Mouse (Mus musculus): ENCODE measurements around the gene Zc3h7b. TPM values are rescaled to one million over a fixed set of nuclear protein-coding genes. Genes with fewer than 3 reads are reported as not detected.

Zc3h7b gene
- polyA plus RNA-seq, 1 experiment from 2014 or later = 46.1 TPM

GRCm38 (mm10) chr15:81759542-81759941, 14.7 kb downstream of the Zc3h7b start:
- DNase-seq (no peak), ATAC-seq (ENCODE audit: insufficient read depth) (no peak)
- Histone ChIP-seq H3K4me1 (ENCODE audit: insufficient read depth) (no peaks in the 10 kb centered on the region), H3K4me3 (ENCODE audit: low read depth, low read length) (no peak overlapping the region), H3K27ac (ENCODE audit: low read depth) (no peak overlapping the region), H3K9me3 (ENCODE audit: low read depth, low read length) (no peaks in the 10 kb centered on the region), H3K27me3 (ENCODE audit: insufficient read depth, low read length) (no peaks in the 10 kb centered on the region), H3K4me2 (no peak overlapping the region), H3K36me3 (ENCODE audit: insufficient read depth) (peaks cover 11% of the 10 kb centered on the region; the same call in 1 of the 2 replicates), H3K9ac (no peak overlapping the region)
- 93% methylated on average over 3 of the region's 3 CpGs for WGBS
- TF ChIP-seq CTCF (IDR thresholded peaks at IDR 0.05; ENCODE audit: low read depth) = no peak

- DNase-seq (no peak), ATAC-seq (ENCODE audit: insufficient read depth) (no peak)
- Histone ChIP-seq H3K4me1 (ENCODE audit: insufficient read depth) (no peaks in the 10 kb centered on the region), H3K9me3 (ENCODE audit: low read depth, low read length) (no peaks in the 10 kb centered on the region), H3K36me3 (ENCODE audit: insufficient read depth) (peaks cover 8% of the 10 kb centered on the region; the same call in 1 of the 2 replicates), H3K4me2 (no peak overlapping the region), H3K27me3 (ENCODE audit: insufficient read depth, low read length) (no peaks in the 10 kb centered on the region), H3K4me3 (ENCODE audit: low read depth, low read length) (no peak overlapping the region), H3K9ac (no peak overlapping the region), H3K27ac (ENCODE audit: low read depth) (no peak overlapping the region)
- WGBS = 91% methylated on average over 5 of the region's 5 CpGs
- no peak for TF ChIP-seq CTCF (IDR thresholded peaks at IDR 0.05; ENCODE audit: low read depth)
Observed at GRCm38 (mm10) chr15:81760361-81761079, 15.7 kb downstream of the Zc3h7b start.

GRCm38 (mm10) chr15:81761381-81761780, 16.5 kb downstream of the Zc3h7b start:
- Histone ChIP-seq H3K4me1 (ENCODE audit: insufficient read depth) (no peaks in the 10 kb centered on the region), H3K9ac (no peak overlapping the region), H3K4me3 (ENCODE audit: low read depth, low read length) (no peak overlapping the region), H3K9me3 (ENCODE audit: low read depth, low read length) (no peaks in the 10 kb centered on the region), H3K27me3 (ENCODE audit: insufficient read depth, low read length) (no peaks in the 10 kb centered on the region), H3K4me2 (no peak overlapping the region), H3K36me3 (ENCODE audit: insufficient read depth) (peaks cover 8% of the 10 kb centered on the region; the same call in 1 of the 2 replicates), H3K27ac (ENCODE audit: low read depth) (no peak overlapping the region)
- 82% methylated on average over 7 of the region's 7 CpGs for WGBS
- ATAC-seq (ENCODE audit: insufficient read depth) = no peak
- no peak for TF ChIP-seq CTCF (IDR thresholded peaks at IDR 0.05; ENCODE audit: low read depth)
- DNase-seq = no peak

GRCm38 (mm10) chr15:81761959-81762358, 17.1 kb downstream of the Zc3h7b start:
- ATAC-seq (ENCODE audit: insufficient read depth) (no peak), DNase-seq (no peak)
- Histone ChIP-seq H3K36me3 (ENCODE audit: insufficient read depth) (peaks cover 8% of the 10 kb centered on the region; the same call in 1 of the 2 replicates), H3K4me2 (no peak overlapping the region), H3K27me3 (ENCODE audit: insufficient read depth, low read length) (no peaks in the 10 kb centered on the region), H3K9me3 (ENCODE audit: low read depth, low read length) (no peaks in the 10 kb centered on the region), H3K9ac (no peak overlapping the region), H3K4me3 (ENCODE audit: low read depth, low read length) (no peak overlapping the region), H3K27ac (ENCODE audit: low read depth) (no peak overlapping the region), H3K4me1 (ENCODE audit: insufficient read depth) (no peaks in the 10 kb centered on the region)
- peak; percentile 30 for TF ChIP-seq CTCF (IDR thresholded peaks at IDR 0.05; ENCODE audit: low read depth)
- WGBS = 85% methylated on average over 3 of the region's 3 CpGs

GRCm38 (mm10) chr15:81764573-81764972, 19.7 kb downstream of the Zc3h7b start:
- DNase-seq (no peak), ATAC-seq (ENCODE audit: insufficient read depth) (no peak)
- Histone ChIP-seq H3K36me3 (ENCODE audit: insufficient read depth) (peaks cover 25% of the 10 kb centered on the region), H3K4me1 (ENCODE audit: insufficient read depth) (no peaks in the 10 kb centered on the region), H3K9ac (no peak overlapping the region), H3K27ac (ENCODE audit: low read depth) (no peak overlapping the region), H3K27me3 (ENCODE audit: insufficient read depth, low read length) (no peaks in the 10 kb centered on the region), H3K9me3 (ENCODE audit: low read depth, low read length) (no peaks in the 10 kb centered on the region), H3K4me3 (ENCODE audit: low read depth, low read length) (no peak overlapping the region), H3K4me2 (no peak overlapping the region)
- 86% methylated on average over 6 of the region's 6 CpGs for WGBS
- no peak for TF ChIP-seq CTCF (IDR thresholded peaks at IDR 0.05; ENCODE audit: low read depth)

- Histone ChIP-seq H3K4me1 (ENCODE audit: insufficient read depth) (no peaks in the 10 kb centered on the region), H3K4me3 (ENCODE audit: low read depth, low read length) (no peak overlapping the region), H3K4me2 (no peak overlapping the region), H3K27me3 (ENCODE audit: insufficient read depth, low read length) (no peaks in the 10 kb centered on the region), H3K36me3 (ENCODE audit: insufficient read depth) (peaks cover 33% of the 10 kb centered on the region), H3K27ac (ENCODE audit: low read depth) (no peak overlapping the region), H3K9ac (no peak overlapping the region), H3K9me3 (ENCODE audit: low read depth, low read length) (no peaks in the 10 kb centered on the region)
- WGBS = 78% methylated on average over 9 of the region's 9 CpGs
- no peak for DNase-seq
- ATAC-seq (ENCODE audit: insufficient read depth) = no peak
- TF ChIP-seq CTCF (IDR thresholded peaks at IDR 0.05; ENCODE audit: low read depth) = no peak
Observed at GRCm38 (mm10) chr15:81765651-81766050, 20.8 kb downstream of the Zc3h7b start.

GRCm38 (mm10) chr15:81766439-81766838, 21.6 kb downstream of the Zc3h7b start:
- Histone ChIP-seq H3K4me2 (no peak overlapping the region), H3K9me3 (ENCODE audit: low read depth, low read length) (no peaks in the 10 kb centered on the region), H3K4me1 (ENCODE audit: insufficient read depth) (no peaks in the 10 kb centered on the region), H3K36me3 (ENCODE audit: insufficient read depth) (peaks cover 33% of the 10 kb centered on the region), H3K9ac (no peak overlapping the region), H3K4me3 (ENCODE audit: low read depth, low read length) (no peak overlapping the region), H3K27ac (ENCODE audit: low read depth) (no peak overlapping the region), H3K27me3 (ENCODE audit: insufficient read depth, low read length) (no peaks in the 10 kb centered on the region)
- TF ChIP-seq CTCF (IDR thresholded peaks at IDR 0.05; ENCODE audit: low read depth) = no peak
- ATAC-seq (ENCODE audit: insufficient read depth) (no peak), DNase-seq (no peak)
- WGBS = 87% methylated on average over 5 of the region's 5 CpGs
